Comparison of ENCODE assay signal across 19 mouse cellular contexts in the genomic region with DNA sequence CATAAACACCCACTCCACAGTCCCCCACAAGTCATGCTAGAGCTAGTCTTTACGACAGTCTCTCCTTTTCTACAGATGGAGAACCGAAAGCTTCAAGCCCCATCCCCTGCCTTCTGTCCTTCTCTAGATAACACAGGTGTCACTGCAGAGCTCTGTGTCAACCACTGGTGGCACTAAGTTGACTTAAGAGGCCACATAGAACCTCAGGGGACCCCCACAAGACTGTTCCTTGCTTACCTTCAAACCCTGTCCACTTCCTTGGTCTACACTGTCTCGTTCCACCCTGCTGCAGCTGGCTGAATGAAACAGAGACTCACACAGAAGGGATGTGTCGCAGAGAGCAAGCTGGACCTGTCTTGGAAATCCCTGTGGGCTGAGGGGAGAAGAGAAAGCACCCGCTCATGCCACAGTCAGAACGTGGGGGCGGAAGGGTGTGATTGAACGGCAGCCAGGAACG. TPM values are rescaled to one million over a fixed set of nuclear protein-coding genes. Genes with fewer than 3 reads are reported as not detected.
DNase-seq lines count a peak whose midpoint lies in the region; ATAC-seq and TF ChIP-seq lines count a peak whose summit lies in the region.
"Had no signal": no experiment of that assay in that cellular context is flagged by ENCODE, and none has a peak within 500 bp of the region (broad histone marks: within the 10 kb centered on the region; RNA-seq: fewer than 3 reads in every experiment).

Gene Irgc1 (minus strand): TSS at position 443 of the 457 bp plus-strand sequence.

- TF ChIP-seq CTCF in liver, postnatal 0 days (IDR thresholded peaks at IDR 0.05; ENCODE audit: low read depth), result no peak
- no peak for TF ChIP-seq CTCF in bone marrow, adult 2 months (IDR thresholded peaks at IDR 0.05; ENCODE audit: control insufficient read depth, insufficient read depth, low read length)

- peaks cover 17% of the 10 kb centered on the region for H3K4me1 ChIP-seq in liver, postnatal 0 days (ENCODE audit: insufficient read depth)
- peaks cover 21% of the 10 kb centered on the region for H3K4me1 ChIP-seq in bone marrow, adult 2 months (ENCODE audit: control insufficient read depth, insufficient read depth, low read length)
- no peaks in the 10 kb centered on the region for H3K4me1 ChIP-seq in forebrain, embryonic 13.5 days
- H3K4me1 ChIP-seq: embryonic facial prominence, embryonic 12.5 days; forebrain, embryonic 10.5 days had no signal

- no peak within 1 kb of the TSS for H3K9ac ChIP-seq in liver, postnatal 0 days (replicated peaks)
- no peak within 1 kb of the TSS for H3K9ac ChIP-seq in forebrain, embryonic 13.5 days
- H3K9ac ChIP-seq: embryonic facial prominence, embryonic 12.5 days; kidney, embryonic 15.5 days; limb, embryonic 13.5 days had no signal

- no peak for TF ChIP-seq EP300 in liver, postnatal 0 days (IDR thresholded peaks at IDR 0.05; ENCODE audit: low read depth)

- H3K36me3 ChIP-seq in liver, postnatal 0 days (replicated peaks; ENCODE audit: insufficient read depth, low read length), result no peaks in the 10 kb centered on the region
- H3K36me3 ChIP-seq in myocyte (ENCODE audit: control insufficient read depth, insufficient read depth), result no peaks in the 10 kb centered on the region
- no peaks in the 10 kb centered on the region for H3K36me3 ChIP-seq in forebrain, embryonic 13.5 days (ENCODE audit: poor library complexity, severe bottlenecking)
- H3K36me3 ChIP-seq: embryonic facial prominence, embryonic 12.5 days; forebrain, embryonic 10.5 days; kidney, embryonic 15.5 days; limb, embryonic 13.5 days had no signal

- no peak for TF ChIP-seq POLR2A in bone marrow, adult 2 months (IDR thresholded peaks at IDR 0.05; ENCODE audit: borderline replicate concordance, control insufficient read depth, low read depth, low read length)
- no peak for TF ChIP-seq POLR2A in myocyte (IDR thresholded peaks at IDR 0.05; ENCODE audit: insufficient read length, low read depth)

- H3K4me3 ChIP-seq in liver, postnatal 0 days (ENCODE audit: low read depth, low read length), result no peak within 1 kb of the TSS
- H3K4me3 ChIP-seq in bone marrow, adult 2 months (replicated peaks; ENCODE audit: control insufficient read depth, low read depth, low read length), result no peak within 1 kb of the TSS
- no peak within 1 kb of the TSS for H3K4me3 ChIP-seq in myocyte
- H3K4me3 ChIP-seq in forebrain, embryonic 13.5 days, result no peak within 1 kb of the TSS
- H3K4me3 ChIP-seq: embryonic facial prominence, embryonic 12.5 days; forebrain, embryonic 10.5 days; kidney, embryonic 15.5 days; layer of hippocampus, adult 2 months; limb, embryonic 13.5 days had no signal

- DNase-seq in liver, postnatal 0 days, result no peak
- DNase-seq in liver, result no peak
- DNase-seq in B cell, adult 2 months, result peak; percentile 61 to 69
- DNase-seq in adrenal gland, adult 18-20 months (ENCODE audit: low spot score in 2 of 2), result no peak
- DNase-seq in gastrocnemius, adult 8-10 months (ENCODE audit: low spot score in 2 of 2), result no peak
- DNase-seq: cerebellum, postnatal 10 days; heart, postnatal 14 days; lung, adult 18-20 months; right cerebral cortex, postnatal 25 days had no signal

- H3K4me2 ChIP-seq in liver, postnatal 0 days (ENCODE audit: low read depth, low read length), result no peak within 1 kb of the TSS
- H3K4me2 ChIP-seq in myocyte (ENCODE audit: low read depth), result peak within 1 kb of the TSS; percentile 77
- H3K4me2 ChIP-seq in forebrain, embryonic 13.5 days, result no peak within 1 kb of the TSS
- H3K4me2 ChIP-seq: embryonic facial prominence, embryonic 12.5 days; kidney, embryonic 15.5 days; limb, embryonic 13.5 days had no signal

- H3K27ac ChIP-seq in liver, postnatal 0 days (ENCODE audit: low read depth), result 0 out of 2 replicates have a peak within 1 kb of the TSS, but pooled peaks have one; percentile 71
- H3K27ac ChIP-seq in bone marrow, adult 2 months (ENCODE audit: control insufficient read depth, insufficient read depth, low read depth, low read length, poor library complexity), result peak within 1 kb of the TSS; percentile 46
- H3K27ac ChIP-seq in forebrain, embryonic 13.5 days, result no peak within 1 kb of the TSS
- H3K27ac ChIP-seq: embryonic facial prominence, embryonic 12.5 days; forebrain, embryonic 10.5 days; hindbrain, postnatal 0 days; kidney, embryonic 15.5 days; layer of hippocampus, adult 2 months; limb, embryonic 13.5 days had no signal

- H3K27me3 ChIP-seq in liver, postnatal 0 days (ENCODE audit: insufficient read depth, low read length), result no peaks in the 10 kb centered on the region
- H3K27me3 ChIP-seq in myocyte (ENCODE audit: control insufficient read depth, insufficient read depth, insufficient read length), result no peaks in the 10 kb centered on the region
- no peaks in the 10 kb centered on the region; the same call in 1 of the 2 replicates for H3K27me3 ChIP-seq in forebrain, embryonic 13.5 days
- H3K27me3 ChIP-seq: embryonic facial prominence, embryonic 12.5 days; kidney, embryonic 15.5 days had no signal

- ATAC-seq in liver, postnatal 0 days, result peak; percentile 52
- no peak for ATAC-seq in forebrain, embryonic 13.5 days
- ATAC-seq: hindbrain, postnatal 0 days had no signal

- no peaks in the 10 kb centered on the region for H3K9me3 ChIP-seq in liver, postnatal 0 days (ENCODE audit: low read length)
- no peaks in the 10 kb centered on the region for H3K9me3 ChIP-seq in forebrain, embryonic 13.5 days (replicated peaks)
- H3K9me3 ChIP-seq: embryonic facial prominence, embryonic 12.5 days; kidney, embryonic 15.5 days; limb, embryonic 13.5 days had no signal

- H3K79me2 ChIP-seq in myocyte (ENCODE audit: control insufficient read depth, insufficient read depth), result no peaks in the 10 kb centered on the region

- WGBS in liver, postnatal 0 days (ENCODE audit: insufficient replicate concordance), result 57% methylated on average over 9 of the region's 9 CpGs
- 29% methylated on average over 9 of the region's 9 CpGs for WGBS in bone marrow, adult 2 months
- 92% methylated on average over 9 of the region's 9 CpGs for WGBS in forebrain, embryonic 13.5 days

- no peak within 1 kb of the TSS for H3ac ChIP-seq in myocyte (ENCODE audit: control insufficient read depth, insufficient read length)

TF ChIP-seq in myocyte, 11 proteins besides CTCF, POLR2A, EP300 and RAD21:
- TF ChIP-seq MAX (IDR thresholded peaks at IDR 0.05; ENCODE audit: low read depth) (no peak), MYOD1 (IDR thresholded peaks at IDR 0.05; ENCODE audit: control insufficient read depth in 1 of 3, insufficient read length in 2 of 3, low read depth in 2 of 3) (no peak), CEBPB (IDR thresholded peaks at IDR 0.05; ENCODE audit: insufficient read depth, poor library complexity, severe bottlenecking) (no peak), TCF3 (IDR thresholded peaks at IDR 0.05; ENCODE audit: insufficient read length, low read depth) (no peak), USF1 (IDR thresholded peaks at IDR 0.05; ENCODE audit: low read depth) (no peak), E2F4 (IDR thresholded peaks at IDR 0.05; ENCODE audit: insufficient read depth) (no peak)

RNA-seq across cellular contexts. Expression of gene Irgc1, which starts in this region (rescaled TPM):
- 0.18 and 0.28 TPM in 2 replicates for polyA plus RNA-seq in liver, postnatal 0 days (2015; fragmentation: Nextera tagmentation; extraction: Ambion mirVana)
- polyA plus RNA-seq in bone marrow, adult 2 months (2011; ENCODE audit: insufficient read depth, insufficient read length, low replicate concordance, missing spikeins), result not detected in 2 replicates
- polyA plus RNA-seq in myocyte (2012; fragmentation: generic; extraction: Trizol), result 0.32 TPM
- not detected for total RNA-seq in adrenal gland, adult 18-20 months (2021)
- not detected for total RNA-seq in gastrocnemius, adult 8-10 months (2022)
- 0.15 TPM in 1 of 2 replicates, not detected in the other for polyA plus RNA-seq in forebrain, embryonic 13.5 days (2015; fragmentation: Nextera tagmentation; extraction: Ambion mirVana)
- total RNA-seq: gastrocnemius, adult 18-20 months; heart, postnatal 14 days; hindbrain, postnatal 0 days; layer of hippocampus, adult 2 months had no signal
- polyA plus RNA-seq: embryonic facial prominence, embryonic 12.5 days; forebrain, embryonic 10.5 days; hindbrain, postnatal 0 days; kidney, embryonic 15.5 days; limb, embryonic 13.5 days had no signal

Comparison
In these comparisons a context has a peak if more than half of its experiments do, and no peak if none do; other contexts are left out.
1. Peak in ATAC-seq and H3K27ac ChIP-seq in liver, postnatal 0 days; RNA of the gene not detected or under 1 TPM.
2. DNase-seq: peak in B cell, adult 2 months (2 of 2); none in liver, postnatal 0 days (single experiment), liver (single experiment), adrenal gland, adult 18-20 months (0 of 2) and gastrocnemius, adult 8-10 months (0 of 2).